Mouse (Mus musculus) mesoderm, embryonic 11.5 days (tissue): Measurements from ENCODE around the gene Psme2.

ENCODE experiments used
- DNase-seq: peaks from one replicate; pipeline ENCODE4 v3.0.0-alpha.2; 2012; ENCODE audit warnings: low read depth, low spot score

Psme2 gene

DNA sequence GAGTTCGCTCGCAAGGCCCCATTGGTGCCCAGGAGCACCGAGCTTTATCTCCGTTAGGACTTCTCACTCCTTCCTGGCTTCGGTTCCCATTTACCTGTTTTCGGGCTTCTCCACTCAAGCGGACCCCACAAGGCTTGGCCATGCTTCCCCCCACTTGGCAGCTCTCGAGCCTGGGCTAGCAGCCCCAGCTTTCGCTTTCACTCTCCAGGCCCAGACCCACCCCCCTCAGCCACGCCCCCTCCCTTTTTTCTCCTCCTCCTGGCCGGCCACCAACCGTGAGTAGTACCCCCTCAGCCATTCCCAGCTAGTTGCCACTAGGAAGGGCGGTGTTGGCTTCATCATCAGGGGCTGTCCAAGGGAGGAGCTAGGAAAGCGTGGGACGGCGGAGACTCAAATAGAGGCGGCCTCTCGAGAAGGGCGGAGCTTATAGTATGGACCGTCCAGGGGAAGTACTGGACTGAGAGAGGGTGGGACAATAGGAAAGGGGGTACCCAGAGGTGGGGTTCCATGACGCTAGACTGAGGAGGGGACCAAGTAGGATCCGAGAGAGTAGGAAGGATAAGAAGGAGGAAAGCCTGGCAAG, at the start of gene Psme2:
Gene Psme2 (minus strand): TSS at position 366 of the 583 bp plus-strand sequence.
- peak; percentile 96 for DNase-seq

DNA sequence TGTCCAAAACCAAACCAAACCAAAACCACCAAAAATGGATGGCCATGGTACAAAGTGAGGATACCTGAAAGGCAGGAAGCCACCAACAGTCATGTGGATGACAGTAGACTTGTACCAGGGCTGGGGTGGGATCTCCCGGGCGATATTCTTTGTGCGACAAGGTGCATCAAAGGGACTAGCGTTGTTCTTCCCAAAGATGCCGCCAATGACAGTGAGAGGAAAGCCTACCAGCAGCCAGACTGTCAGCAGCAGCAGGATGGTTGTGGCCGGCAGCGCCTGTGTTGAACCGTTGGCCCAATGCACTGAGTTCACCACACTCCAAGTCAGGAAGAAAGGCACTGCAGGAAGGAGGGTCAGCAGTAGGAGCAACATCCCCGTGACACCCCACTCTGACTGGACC, 46.9 kb upstream of the Psme2 start, which contains the start of gene Gm49378:
Gene Gm49378 (minus strand): TSS at position 101 of the 400 bp plus-strand sequence.
- DNase-seq: no peak

DNA sequence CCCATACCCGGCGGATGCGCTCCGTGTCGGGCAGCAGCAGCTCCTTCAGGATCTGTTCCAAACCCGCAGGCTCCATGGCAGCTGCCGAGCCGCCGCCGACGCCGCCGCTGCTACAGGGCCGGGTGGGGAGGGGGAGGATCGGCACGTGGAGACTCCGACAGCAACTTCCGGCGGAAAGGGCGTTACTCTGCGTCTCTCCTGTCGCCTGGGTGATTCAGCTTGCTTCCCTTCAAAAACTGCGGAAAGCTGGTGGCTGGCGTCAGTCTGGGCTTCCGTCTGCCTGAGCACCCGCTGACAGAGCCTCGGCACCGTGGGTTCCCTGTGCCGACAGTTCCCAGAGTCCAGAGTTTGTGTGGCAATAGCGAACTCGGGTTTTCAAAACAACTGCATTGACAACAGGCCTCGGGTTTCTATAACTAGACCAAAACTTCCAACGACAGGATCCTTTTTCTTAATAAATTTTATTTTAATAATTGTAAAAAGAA, 44.7 kb upstream of the Psme2 start, which contains the start of gene Ipo4:
Gene Ipo4 (minus strand): TSS at position 435 of the 485 bp plus-strand sequence.
- peak; percentile 90 for DNase-seq

DNA sequence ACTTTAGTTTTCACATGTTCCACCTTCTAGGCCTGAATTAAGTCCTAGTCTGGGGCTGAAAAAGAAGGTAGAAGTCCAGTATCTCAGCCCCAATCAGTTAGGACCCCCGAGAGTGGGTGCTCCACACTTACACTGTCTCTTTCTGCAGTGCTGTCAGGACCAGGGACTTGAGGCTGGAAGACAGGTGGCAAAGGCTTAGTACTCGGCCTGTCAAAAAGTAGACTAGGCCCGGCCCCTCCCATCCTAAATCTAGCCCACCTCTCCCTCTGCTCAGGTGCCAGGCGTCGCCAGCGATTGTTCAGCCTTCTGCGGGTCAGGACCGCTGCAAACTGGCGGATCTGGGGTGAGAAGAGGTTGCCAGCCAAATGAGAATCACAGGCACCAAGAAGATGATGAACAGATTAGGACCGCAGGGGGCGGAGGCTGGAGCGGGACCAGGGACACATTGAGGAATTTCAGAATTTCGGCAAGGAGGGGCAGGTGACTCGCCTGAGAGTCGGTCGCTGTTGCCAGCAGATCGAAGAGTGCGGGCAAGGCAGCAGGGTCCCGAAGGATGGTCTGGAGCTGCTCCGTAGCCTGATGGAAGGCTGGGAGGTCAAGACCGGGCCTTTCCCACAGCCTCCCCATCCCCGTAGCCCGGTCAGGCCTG, 44.1 kb upstream of the Psme2 start:
- peak; percentile 25 for DNase-seq

DNA sequence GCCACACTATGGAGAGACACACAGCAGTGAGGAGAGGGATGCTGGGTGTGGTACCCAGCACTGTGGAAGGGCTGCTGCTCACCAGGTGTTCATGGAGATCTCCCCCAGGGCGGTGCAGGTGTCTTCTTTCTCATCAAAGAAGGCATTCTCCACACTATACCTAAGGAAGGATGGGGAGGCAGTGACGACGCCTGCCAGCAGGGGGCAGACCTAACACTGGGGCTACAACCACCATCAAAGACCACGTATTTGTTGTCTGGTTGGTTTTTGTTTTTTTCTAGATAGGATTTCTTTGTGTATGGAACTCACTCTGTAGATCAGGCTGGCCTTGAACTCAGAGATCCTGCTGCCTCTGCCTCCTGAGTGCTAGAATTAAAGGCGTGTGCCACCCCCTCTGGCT, 38.4 kb upstream of the Psme2 start:
- DNase-seq: peak; percentile 24

DNA sequence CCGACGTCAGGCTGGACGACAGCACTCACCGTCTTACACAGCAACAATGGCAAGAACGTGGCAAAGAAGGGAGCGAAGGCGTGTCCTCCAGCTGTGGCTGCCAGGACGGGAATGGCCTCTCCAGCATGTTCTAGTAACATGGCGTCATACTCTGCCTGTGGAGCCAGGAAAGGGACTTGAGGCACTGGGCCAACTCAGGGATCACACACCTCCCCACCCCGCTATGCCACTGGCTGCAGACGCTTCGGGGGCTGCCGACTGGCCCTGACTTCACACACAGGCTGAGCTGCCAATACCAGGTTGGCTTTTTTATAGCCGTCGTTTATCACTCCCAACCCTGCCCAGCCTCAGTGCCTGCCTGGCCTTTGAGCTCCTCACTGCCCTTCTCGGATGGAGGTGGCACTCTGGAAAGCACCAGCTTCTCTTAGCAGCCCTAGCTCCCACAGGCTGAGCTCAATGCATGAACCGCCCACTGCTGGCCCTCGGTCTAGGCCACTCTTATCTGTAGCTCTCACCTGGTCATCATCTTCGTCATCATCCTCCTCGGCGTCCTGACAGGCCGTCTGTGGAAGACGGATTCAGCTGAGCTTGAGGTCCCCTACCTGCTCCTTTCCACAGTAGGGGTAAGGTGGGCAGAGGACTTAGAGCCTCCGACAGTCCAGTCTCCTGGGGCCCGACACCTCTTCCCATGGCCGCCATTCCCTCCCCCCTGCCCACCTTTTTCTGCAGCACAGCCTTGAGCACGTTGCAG, 37.3 kb upstream of the Psme2 start:
- no peak for DNase-seq

DNA sequence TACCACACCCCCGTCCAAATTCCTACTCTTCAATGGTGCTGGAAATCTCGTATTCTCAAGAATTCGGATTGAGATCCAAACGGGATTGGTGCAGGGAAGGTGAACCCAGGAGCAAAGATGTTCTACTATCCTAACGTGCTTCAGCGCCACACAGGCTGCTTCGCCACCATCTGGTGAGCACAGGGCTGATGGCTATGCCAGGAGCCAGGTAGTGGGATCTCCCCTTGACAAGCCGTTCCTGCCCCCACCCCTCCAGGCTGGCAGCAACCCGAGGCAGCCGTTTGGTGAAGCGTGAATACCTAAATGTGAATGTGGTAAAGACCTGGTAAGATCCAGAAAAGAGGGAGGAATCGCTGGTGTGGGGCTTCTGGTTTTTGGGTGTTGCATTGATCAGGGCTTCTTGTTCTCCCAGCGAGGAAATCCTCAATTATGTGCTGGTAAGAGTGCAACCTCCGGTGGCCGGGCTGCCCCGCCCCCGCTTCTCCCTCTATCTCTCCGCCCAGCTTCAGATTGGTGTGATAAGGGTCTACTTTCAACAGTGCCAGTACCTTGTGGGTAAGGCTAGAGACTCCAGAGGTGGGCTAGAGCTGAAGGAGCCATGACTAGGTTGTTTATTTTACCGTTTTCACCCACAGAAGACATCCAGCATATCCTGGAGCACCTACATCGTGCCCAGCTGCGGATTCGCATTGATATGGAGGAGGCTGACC, 27.7 kb upstream of the Psme2 start:
- DNase-seq: no peak

DNA sequence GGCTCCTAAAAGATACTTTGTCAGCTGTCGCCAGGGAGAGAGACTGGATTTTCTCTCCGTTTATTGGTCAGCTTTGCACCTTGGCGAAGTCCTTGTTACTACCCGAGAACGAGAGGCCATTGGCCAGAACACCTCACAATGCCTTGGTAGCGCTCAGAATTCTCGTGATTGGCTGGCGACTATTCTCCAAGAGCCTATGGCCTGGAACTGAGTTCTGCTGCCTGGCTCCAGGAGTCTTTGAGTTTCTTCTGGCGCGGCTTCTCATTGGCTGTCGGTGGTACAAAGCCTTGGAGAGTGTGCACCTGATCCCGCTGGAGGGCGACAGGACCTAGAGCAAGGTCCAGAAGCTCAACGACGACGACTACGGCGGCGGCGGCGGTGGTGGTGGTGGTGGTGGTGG, 26.9 kb upstream of the Psme2 start, which contains the start of gene Rec8:
Gene Rec8 (plus strand): TSS at position 216 of the 400 bp plus-strand sequence.
- DNase-seq: peak; percentile 14

DNA sequence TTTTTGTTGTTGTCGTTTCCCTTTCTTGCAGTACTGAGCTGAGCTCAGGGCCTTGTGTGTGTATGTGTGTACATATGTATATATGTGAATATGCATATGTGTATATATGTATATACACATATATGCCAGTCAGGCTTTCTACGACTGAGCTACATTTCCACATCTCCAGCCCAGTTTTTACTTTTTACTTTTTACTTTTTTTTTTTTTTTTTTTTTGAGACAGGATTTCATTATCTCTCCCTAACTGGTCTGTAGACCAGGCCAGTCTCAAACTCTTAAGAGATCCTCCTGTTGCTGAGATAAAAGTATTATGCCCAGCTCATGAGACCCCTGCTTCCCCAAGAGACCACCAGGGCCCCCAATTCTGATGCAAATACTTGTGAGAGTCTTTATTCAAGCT, 25.9 kb upstream of the Psme2 start:
- no peak for DNase-seq

DNA sequence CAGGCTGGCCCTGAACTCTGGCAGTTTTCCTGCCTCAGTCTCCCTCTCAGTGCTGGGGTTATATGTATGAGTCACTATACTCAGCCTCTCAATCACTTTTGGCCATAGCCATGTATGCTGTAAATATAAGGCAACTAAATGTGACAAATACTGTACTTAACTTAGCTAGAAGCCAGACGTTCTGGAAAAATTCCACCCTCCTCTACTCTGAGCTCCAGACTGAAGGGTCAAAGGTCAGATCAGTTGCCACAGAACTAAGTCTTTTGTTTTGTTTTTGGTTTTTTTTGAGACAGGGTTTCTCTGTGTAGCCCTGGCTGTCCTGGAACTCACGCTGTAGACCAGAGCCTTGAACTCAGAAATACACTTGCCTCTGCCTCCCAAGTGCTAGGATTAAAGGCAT, 25.0 kb upstream of the Psme2 start:
- no peak for DNase-seq

DNA sequence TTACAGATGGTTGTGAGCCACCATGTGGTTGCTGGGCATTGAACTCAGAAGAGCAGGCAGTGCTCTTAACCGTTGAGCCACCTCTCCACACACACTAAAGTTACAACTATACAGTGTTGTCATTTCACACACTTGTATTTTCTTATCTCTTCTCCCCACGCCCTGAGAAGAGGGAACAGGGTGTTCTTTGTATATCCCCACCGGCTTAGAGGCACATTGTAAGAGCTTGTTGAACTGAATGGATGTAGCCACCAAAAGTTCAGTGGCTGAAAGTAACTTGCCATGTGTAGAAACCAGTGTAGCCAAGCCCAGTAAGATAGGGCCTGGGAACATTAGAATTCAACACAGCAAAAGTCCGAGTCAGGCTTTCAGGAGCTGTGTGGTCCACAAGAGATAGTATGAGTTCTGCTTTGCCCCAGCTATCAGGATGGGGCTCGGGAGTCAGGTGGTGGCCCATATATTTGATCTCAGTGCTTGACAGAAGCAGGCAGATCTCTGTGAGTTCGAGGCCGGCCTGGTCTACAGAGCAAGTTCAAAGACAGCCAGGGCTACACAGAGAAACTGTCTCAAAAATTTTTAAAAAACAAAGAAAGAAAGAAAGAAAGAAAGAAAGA, 23.8 kb upstream of the Psme2 start:
- DNase-seq: no peak

DNA sequence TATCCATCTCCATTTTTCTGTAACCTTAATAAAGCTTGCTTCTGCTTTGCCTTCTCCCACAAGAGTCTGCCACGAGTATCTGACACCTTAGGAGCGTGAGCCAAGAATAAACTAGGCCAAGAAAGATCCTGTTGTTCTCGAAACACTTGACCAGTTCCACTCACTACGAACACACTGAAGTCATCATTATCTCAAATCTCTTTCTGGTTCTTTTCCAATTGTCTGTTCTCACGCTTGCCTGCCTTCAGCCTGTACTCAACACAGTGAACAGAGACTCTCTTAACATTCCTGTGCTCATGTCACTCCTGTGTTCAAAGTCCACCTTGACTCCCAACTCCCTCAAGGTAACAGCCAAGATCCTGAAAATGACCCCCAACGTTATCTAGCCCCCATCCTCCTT, 22.4 kb upstream of the Psme2 start:
- DNase-seq: no peak

DNA sequence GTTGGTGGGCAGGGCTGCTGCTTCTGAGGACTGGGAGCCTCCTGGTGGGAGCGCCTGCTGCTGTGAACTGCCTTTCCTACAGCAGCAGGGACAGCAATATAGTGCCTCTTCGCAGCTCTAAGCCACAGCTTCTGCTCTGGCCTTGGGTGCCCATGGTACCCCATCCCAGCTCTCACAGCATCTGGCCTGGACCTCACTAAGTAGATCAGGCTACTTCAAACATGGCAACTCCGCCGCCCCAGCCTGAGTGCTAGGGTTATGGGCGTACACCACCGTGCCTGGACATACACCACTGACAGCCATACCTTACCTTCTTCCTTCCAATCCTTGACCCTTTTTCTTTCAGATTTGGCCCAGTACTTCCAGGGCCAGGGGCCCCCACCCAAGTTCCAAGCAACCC, 17.4 kb upstream of the Psme2 start:
- no peak for DNase-seq

DNA sequence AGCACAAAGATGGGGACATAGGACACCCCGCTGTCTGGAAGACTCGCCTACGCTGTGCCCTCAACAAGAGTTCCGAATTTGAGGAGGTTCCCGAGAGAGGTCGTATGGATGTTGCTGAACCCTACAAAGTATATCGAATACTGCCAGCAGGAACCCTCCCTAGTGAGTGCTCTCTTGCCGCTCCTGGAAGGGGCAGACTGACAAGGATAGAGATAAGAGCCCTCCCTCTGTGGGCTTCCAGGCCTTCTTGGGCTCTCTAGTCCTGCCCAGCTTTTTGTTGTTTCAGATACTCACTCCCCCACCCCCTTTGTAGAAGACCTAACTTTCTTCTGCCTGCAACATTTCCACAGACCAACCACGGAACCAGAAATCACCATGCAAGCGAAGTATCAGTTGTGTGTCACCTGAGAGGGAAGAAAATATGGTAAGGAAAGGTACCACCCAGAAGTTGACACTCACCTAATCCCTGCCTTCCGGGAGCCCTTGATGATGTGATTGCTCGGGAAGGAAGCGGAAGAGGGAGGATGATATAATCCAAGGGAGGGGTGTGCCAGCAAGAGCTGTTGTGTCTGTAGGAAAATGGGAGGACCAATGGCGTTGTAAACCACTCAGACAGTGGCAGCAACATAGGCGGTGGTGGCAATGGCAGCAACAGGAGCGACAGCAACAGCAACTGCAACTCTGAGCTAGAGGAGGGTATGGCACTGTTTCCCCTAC, 15.0 kb upstream of the Psme2 start:
- no peak for DNase-seq

DNA sequence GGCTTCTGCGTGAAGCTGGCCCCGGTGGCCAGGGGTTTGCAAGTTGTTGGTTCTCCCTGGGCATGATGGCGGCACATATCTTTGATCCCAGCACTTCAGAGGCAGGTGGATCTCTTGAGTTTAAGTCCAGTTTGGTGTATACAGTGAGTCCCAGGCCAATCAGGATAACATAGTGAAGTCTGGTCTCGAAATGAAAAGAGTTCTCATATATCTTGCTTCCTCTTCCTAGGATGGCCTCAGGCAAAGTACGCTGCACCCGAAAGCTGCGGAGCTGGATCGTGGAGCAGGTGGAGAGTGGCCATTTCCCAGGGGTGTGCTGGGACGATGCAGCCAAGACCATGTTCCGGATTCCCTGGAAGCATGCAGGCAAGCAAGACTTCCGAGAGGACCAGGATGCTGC, 13.9 kb upstream of the Psme2 start:
- no peak for DNase-seq

DNA sequence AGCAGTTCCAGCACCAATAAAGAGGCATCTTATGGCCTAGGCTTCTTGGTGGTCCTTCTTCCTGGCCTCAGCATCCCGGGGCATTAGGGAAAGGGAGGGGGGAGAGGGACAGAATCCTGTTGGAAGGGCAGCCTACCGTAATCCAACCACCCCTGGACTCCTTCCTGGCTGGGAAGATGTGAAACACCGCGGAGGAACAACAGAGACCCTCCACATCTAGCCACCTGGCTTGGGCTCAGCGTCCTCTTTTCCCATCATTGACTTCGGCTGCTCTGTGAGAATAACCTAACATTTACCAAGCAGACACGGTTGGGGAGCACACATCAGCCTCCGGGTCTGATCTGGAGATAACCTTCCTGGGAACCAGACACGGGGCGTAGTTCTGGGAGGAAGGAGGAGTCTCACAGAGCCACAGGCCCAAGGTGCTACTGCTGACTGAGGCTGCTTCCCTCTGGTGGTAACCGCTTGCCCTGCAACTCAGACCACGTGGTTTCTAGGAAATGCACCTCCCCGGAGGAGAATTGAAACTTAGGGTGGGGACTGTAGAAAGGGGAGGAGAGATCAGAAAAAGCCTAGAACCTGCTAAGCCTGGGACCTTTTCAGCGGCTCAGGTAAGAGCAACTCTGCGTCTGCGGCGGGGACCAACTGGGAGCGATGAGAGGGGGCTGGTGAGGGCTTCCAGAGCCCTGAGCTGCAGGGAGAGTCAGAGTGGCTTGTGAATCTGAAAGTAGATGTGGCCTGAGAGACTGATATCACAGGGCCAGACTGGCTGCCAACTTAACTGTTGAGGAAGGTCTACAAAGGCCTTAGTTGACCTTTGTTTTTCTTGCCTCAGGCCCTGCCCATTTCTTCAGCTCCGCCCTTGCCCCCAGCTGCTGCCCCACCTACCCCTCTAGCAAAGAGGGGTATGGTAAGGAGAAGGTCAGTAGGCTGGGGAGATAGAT, 13.0 kb upstream of the Psme2 start:
- DNase-seq: peak; percentile 86

DNA sequence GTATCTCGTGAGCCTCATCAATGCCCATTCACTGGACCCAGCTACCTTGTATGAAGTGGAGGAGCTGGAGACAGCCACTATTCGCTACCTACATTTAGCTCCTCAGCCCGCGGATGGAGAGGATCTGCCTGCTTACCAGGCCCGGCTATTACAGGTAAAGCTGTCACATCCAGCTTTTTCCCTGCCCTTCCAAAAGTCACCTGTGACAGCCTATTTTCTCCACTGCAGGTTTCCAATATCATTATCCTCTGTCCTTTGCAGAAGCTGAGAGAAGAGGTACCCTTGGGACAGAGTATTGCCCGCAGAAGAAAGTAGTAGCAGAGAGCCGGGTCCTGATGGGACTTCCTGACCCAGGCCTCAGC, 12.3 kb upstream of the Psme2 start, which contains the start of gene Irf9:
Gene Irf9 (plus strand): TSS at position 301 of the 362 bp plus-strand sequence.
- no peak for DNase-seq

DNA sequence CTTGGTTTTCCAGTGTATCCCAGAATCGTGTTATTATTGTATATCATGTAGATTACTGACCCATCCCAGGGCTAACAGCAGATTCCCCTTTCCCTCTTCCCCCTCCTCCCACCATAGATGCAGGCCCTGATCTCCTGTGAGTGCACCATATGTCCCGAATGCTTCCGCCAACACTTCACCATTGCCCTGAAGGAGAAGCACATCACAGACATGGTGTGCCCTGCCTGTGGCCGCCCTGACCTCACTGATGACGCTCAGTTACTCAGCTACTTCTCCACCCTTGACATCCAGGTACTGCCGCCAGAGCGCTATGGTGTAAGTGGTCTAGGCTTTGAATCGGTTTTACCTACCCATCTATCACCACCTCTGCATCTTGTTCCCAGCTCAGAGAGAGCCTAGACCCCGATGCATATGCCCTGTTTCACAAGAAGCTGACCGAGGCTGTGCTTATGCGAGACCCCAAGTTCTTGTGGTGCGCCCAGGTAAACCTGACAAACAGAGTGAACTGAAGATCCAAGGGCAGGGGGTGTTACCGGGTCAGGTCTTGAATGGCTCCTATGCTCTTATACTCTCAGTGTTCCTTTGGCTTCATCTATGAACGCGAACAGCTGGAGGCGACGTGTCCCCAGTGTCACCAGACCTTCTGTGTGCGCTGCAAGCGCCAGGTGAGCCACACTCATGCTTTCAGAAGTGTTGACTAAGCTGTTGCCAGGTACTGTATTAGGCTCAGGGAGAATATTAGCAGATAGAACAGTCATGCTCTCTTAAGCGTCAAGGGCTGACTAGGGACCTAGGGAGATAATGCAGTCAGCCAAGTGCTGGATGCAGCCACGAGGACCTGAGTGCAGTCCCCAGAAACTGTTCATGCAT, 7.8 kb upstream of the Psme2 start:
- no peak for DNase-seq
